Mouse (Mus musculus) fat pad, adult 2 months (tissue): ENCODE data around the gene Gm28510.
"Not testable (repeated sequence)": the region's sequence is repeated elsewhere in the genome, so short reads cannot be mapped to it uniquely, and the experiment has no call there.

Experiments
- DNase-seq: peaks from one replicate; pipeline ENCODE4 v3.0.0-alpha.2; 2011; ENCODE audit warnings: low read depth, low spot score; ENCODE audit errors: extremely low read depth

The Gm28510 gene

DNA sequence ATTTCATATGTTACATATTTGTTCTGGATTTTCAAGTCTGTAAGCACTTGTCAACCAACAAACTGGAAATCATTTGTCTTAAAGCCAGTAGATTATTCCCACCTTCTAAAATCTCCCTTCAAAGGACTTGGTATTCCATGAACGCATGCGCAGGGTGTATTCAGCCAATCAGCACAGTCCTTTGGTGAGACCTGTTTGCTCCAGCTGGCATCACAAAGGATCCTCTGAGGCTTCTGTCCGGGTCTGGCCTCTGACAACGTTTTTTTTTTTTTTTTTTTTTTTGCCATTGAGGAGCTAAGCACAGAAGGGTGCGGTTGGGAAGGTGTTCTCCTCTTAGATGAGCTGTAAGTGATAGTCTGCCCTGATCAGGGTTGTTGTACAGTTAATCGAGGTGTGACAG is at the start of gene Gm28510:
Gm28510 (plus strand) TSS at position 301 of the 400 bp plus-strand sequence.
- not testable (repeated sequence) for DNase-seq
